9 mouse cellular contexts compared by ENCODE assay signal in genomic region chr1:93825771-93826539, GRCm38 (mm10). TPM values are rescaled to one million over a fixed set of nuclear protein-coding genes. Genes with fewer than 3 reads are reported as not detected.
A peak's percentile ranks its signal among the peaks of the same experiment; 100 is the strongest.
DNase-seq lines count a peak whose midpoint lies in the region; ATAC-seq and TF ChIP-seq lines count a peak whose summit lies in the region.
"Had no signal": no experiment of that assay in that cellular context is flagged by ENCODE, and none has a peak within 500 bp of the region (broad histone marks: within the 10 kb centered on the region; RNA-seq: fewer than 3 reads in every experiment).

No protein-coding gene starts in this region.

- peak overlapping the region; percentile 75 for H3K4me2 ChIP-seq in embryonic facial prominence, embryonic 11.5 days (ENCODE audit: low read depth, low read length)
- peak overlapping the region; percentile 75 for H3K4me2 ChIP-seq in hindbrain, postnatal 0 days (ENCODE audit: low read depth, low read length)

- peak; percentile 4 for ATAC-seq in CD4-positive, CD25-positive, alpha-beta regulatory T cell, adult 4 months
- no peak; the same call in 1 of the 2 replicates for ATAC-seq in embryonic facial prominence, embryonic 11.5 days (replicated peaks; ENCODE audit: insufficient number of reproducible peaks, low FRiP score, low TSS enrichment, low read depth)
- peak; percentile 38 for ATAC-seq in hindbrain, postnatal 0 days

- DNase-seq in heart, adult 2 months, result peak in 1 of 2 experiments; percentile 41
- DNase-seq in heart, postnatal 25 days (ENCODE audit: low spot score), result no peak
- peak; percentile 9 for DNase-seq in embryonic facial prominence, embryonic 11.5 days (ENCODE audit: low spot score)
- peak; percentile 32 for DNase-seq in hindbrain, postnatal 0 days (ENCODE audit: low spot score)
- DNase-seq in midbrain, embryonic 10.5 days (ENCODE audit: low spot score), result peak; percentile 31
- DNase-seq in thymus, postnatal 36 days, result peak; percentile 18 to 21
- no peak for DNase-seq in frontal cortex, postnatal 25 days (ENCODE audit: low spot score in 2 of 2)

- H3K9me3 ChIP-seq in embryonic facial prominence, embryonic 11.5 days (replicated peaks; ENCODE audit: control insufficient read depth, low read length), result no peaks in the 10 kb centered on the region
- H3K9me3 ChIP-seq in hindbrain, postnatal 0 days (ENCODE audit: low read length), result no peaks in the 10 kb centered on the region
- no peaks in the 10 kb centered on the region for H3K9me3 ChIP-seq in midbrain, embryonic 10.5 days (replicated peaks)

- TF ChIP-seq EP300 in heart, adult 2 months (IDR thresholded peaks at IDR 0.05; ENCODE audit: insufficient read depth, low read depth, low read length), result no peak

- no peak for TF ChIP-seq POLR2A in heart, adult 2 months (IDR thresholded peaks at IDR 0.05; ENCODE audit: insufficient read depth, low read depth, low read length)

- TF ChIP-seq CTCF in heart, adult 2 months (IDR thresholded peaks at IDR 0.05), result no peak
- TF ChIP-seq CTCF in hindbrain, postnatal 0 days (IDR thresholded peaks at IDR 0.05; ENCODE audit: low read depth), result no peak; the same call in 1 of the 2 replicates

- peaks cover 3% of the 10 kb centered on the region for H3K4me1 ChIP-seq in heart, adult 2 months (ENCODE audit: control insufficient read depth, insufficient read depth, low read length)
- H3K4me1 ChIP-seq in embryonic facial prominence, embryonic 11.5 days (ENCODE audit: control insufficient read depth, insufficient read depth, low read length), result 0 out of 2 replicates have a peak, but pooled peaks cover 3% of the 10 kb centered on the region
- H3K4me1 ChIP-seq in hindbrain, postnatal 0 days (ENCODE audit: insufficient read depth, low read length), result peaks cover 11% of the 10 kb centered on the region; the same call in 1 of the 2 replicates
- H3K4me1 ChIP-seq in midbrain, embryonic 10.5 days, result peaks cover 20% of the 10 kb centered on the region

- no peaks in the 10 kb centered on the region for H3K36me3 ChIP-seq in heart, adult 2 months (ENCODE audit: control insufficient read depth, insufficient read depth, low read length)
- H3K36me3 ChIP-seq in embryonic facial prominence, embryonic 11.5 days (replicated peaks; ENCODE audit: control insufficient read depth, insufficient read depth, low read depth, low read length), result no peaks in the 10 kb centered on the region
- no peaks in the 10 kb centered on the region; the same call in 1 of the 2 replicates for H3K36me3 ChIP-seq in hindbrain, postnatal 0 days (ENCODE audit: insufficient read depth, low read length)
- H3K36me3 ChIP-seq in midbrain, embryonic 10.5 days, result peaks cover 12% of the 10 kb centered on the region

- H3K27me3 ChIP-seq in heart, adult 2 months (ENCODE audit: control insufficient read depth, insufficient read depth, low read length), result no peaks in the 10 kb centered on the region
- no peaks in the 10 kb centered on the region for H3K27me3 ChIP-seq in embryonic facial prominence, embryonic 11.5 days (ENCODE audit: control insufficient read depth, insufficient read depth, low read length)
- H3K27me3 ChIP-seq in hindbrain, postnatal 0 days (ENCODE audit: insufficient read depth, low read length), result no peaks in the 10 kb centered on the region
- no peaks in the 10 kb centered on the region for H3K27me3 ChIP-seq in midbrain, embryonic 10.5 days (ENCODE audit: low read depth, poor library complexity, severe bottlenecking)
- H3K27me3 ChIP-seq: Patski had no signal

- intact Hi-C loops in heart, adult 2 months (cut with DNase I), result no loop called here
- intact Hi-C loops in heart, postnatal 25 days (cut with DNase I), result no loop called here

- 44% methylated on average over 27 of the region's 27 CpGs for WGBS in heart, adult 2 months
- WGBS in embryonic facial prominence, embryonic 11.5 days, result 45% methylated on average over 27 of the region's 27 CpGs
- WGBS in hindbrain, postnatal 0 days, result 37% methylated on average over 27 of the region's 27 CpGs
- 47% methylated on average over 27 of the region's 27 CpGs for WGBS in midbrain, embryonic 10.5 days

- H3K4me3 ChIP-seq in heart, adult 2 months, result peak overlapping the region; percentile 65
- peak overlapping the region; percentile 53 for H3K4me3 ChIP-seq in embryonic facial prominence, embryonic 11.5 days (ENCODE audit: low read depth, low read length)
- peak overlapping the region; percentile 52 for H3K4me3 ChIP-seq in hindbrain, postnatal 0 days (ENCODE audit: low read length)
- peak overlapping the region; percentile 68 for H3K4me3 ChIP-seq in midbrain, embryonic 10.5 days

- H3K79me2 ChIP-seq in heart, adult 2 months (replicated peaks; ENCODE audit: control insufficient read depth, insufficient read depth, low read length), result no peaks in the 10 kb centered on the region

- H3K27ac ChIP-seq in heart, adult 2 months, result peak overlapping the region; percentile 91
- H3K27ac ChIP-seq in embryonic facial prominence, embryonic 11.5 days (replicated peaks; ENCODE audit: low read depth, low read length), result peak overlapping the region; percentile 78
- peak overlapping the region; percentile 95 for H3K27ac ChIP-seq in hindbrain, postnatal 0 days
- H3K27ac ChIP-seq in midbrain, embryonic 10.5 days (replicated peaks), result peak overlapping the region; percentile 89

- peak overlapping the region; percentile 67 for H3K9ac ChIP-seq in heart, adult 2 months (ENCODE audit: low read depth, low read length)
- peak overlapping the region; percentile 73 for H3K9ac ChIP-seq in embryonic facial prominence, embryonic 11.5 days (replicated peaks; ENCODE audit: low read length)
- H3K9ac ChIP-seq in hindbrain, postnatal 0 days (replicated peaks; ENCODE audit: low read length), result peak overlapping the region; percentile 67

RNA-seq across cellular contexts. Expression of gene D2hgdh, which starts 1.2 kb away (rescaled TPM):
- total RNA-seq in heart, adult 2 months (2021), result 10 to 100 TPM; 32.3 to 35.1 TPM
- polyA plus RNA-seq in heart, adult 2 months (2012; rRNA removed), result 64.1 and 72.6 TPM in 2 replicates
- 10 to 100 TPM; 29.7 to 34.8 TPM for total RNA-seq in heart, postnatal 25 days (2021)
- 10 to 100 TPM; 24.5 to 37.2 TPM for polyA plus RNA-seq in CD4-positive, CD25-positive, alpha-beta regulatory T cell, adult 4 months (2017; shearing (Covaris generic))
- 8.4 and 12.2 TPM in 2 replicates for polyA plus RNA-seq in embryonic facial prominence, embryonic 11.5 days (2014; fragmentation: Nextera tagmentation; extraction: Ambion mirVana)
- total RNA-seq in hindbrain, postnatal 0 days (2014; rRNA removed), result 13.6 and 23.6 TPM in 2 replicates
- 12.0 and 13.0 TPM in 2 replicates for polyA plus RNA-seq in hindbrain, postnatal 0 days (2015; fragmentation: Nextera tagmentation; extraction: Ambion mirVana)
- polyA plus RNA-seq in midbrain, embryonic 10.5 days (2016; fragmentation: Nextera tagmentation; extraction: Ambion mirVana), result 14.8 and 18.9 TPM in 2 replicates

RNA-seq across cellular contexts. Expression of gene Ing5, which starts 22.2 kb away (rescaled TPM):
- total RNA-seq in heart, adult 2 months (2021), result 10 to 100 TPM; 13.0 to 15.1 TPM
- polyA plus RNA-seq in heart, adult 2 months (2012; rRNA removed), result 5.4 and 6.8 TPM in 2 replicates
- 10 to 100 TPM; 10.7 to 12.6 TPM for total RNA-seq in heart, postnatal 25 days (2021)
- polyA plus RNA-seq in CD4-positive, CD25-positive, alpha-beta regulatory T cell, adult 4 months (2017; shearing (Covaris generic)), result 10 to 100 TPM; 25.4 to 36.9 TPM
- polyA plus RNA-seq in embryonic facial prominence, embryonic 11.5 days (2014; fragmentation: Nextera tagmentation; extraction: Ambion mirVana), result 18.1 and 20.6 TPM in 2 replicates
- total RNA-seq in hindbrain, postnatal 0 days (2014; rRNA removed), result 9.4 and 9.9 TPM in 2 replicates
- polyA plus RNA-seq in hindbrain, postnatal 0 days (2015; fragmentation: Nextera tagmentation; extraction: Ambion mirVana), result 7.0 and 7.1 TPM in 2 replicates
- polyA plus RNA-seq in midbrain, embryonic 10.5 days (2016; fragmentation: Nextera tagmentation; extraction: Ambion mirVana), result 24.3 and 25.7 TPM in 2 replicates

RNA-seq across cellular contexts. Expression of gene Dtymk, which starts 24.2 kb away (rescaled TPM):
- total RNA-seq in heart, adult 2 months (2021), result 10 to 100 TPM; 22.2 to 22.4 TPM
- polyA plus RNA-seq in heart, adult 2 months (2012; rRNA removed), result 23.6 and 35.4 TPM in 2 replicates
- total RNA-seq in heart, postnatal 25 days (2021), result 10 to 100 TPM; 23.9 to 24.8 TPM
- 100 to 1,000 TPM; 120 to 147 TPM for polyA plus RNA-seq in CD4-positive, CD25-positive, alpha-beta regulatory T cell, adult 4 months (2017; shearing (Covaris generic))
- polyA plus RNA-seq in embryonic facial prominence, embryonic 11.5 days (2014; fragmentation: Nextera tagmentation; extraction: Ambion mirVana), result 247 and 272 TPM in 2 replicates
- 74.4 and 76.0 TPM in 2 replicates for total RNA-seq in hindbrain, postnatal 0 days (2014; rRNA removed)
- 129 and 136 TPM in 2 replicates for polyA plus RNA-seq in hindbrain, postnatal 0 days (2015; fragmentation: Nextera tagmentation; extraction: Ambion mirVana)
- polyA plus RNA-seq in midbrain, embryonic 10.5 days (2016; fragmentation: Nextera tagmentation; extraction: Ambion mirVana), result 271 and 294 TPM in 2 replicates

RNA-seq across cellular contexts. Expression of gene Gal3st2, which starts 35.2 kb away (rescaled TPM):
- under 1 TPM; 0.65 to 0.93 TPM for total RNA-seq in heart, adult 2 months (2021)
- polyA plus RNA-seq in heart, adult 2 months (2012; rRNA removed), result 0.09 and 1.0 TPM in 2 replicates
- total RNA-seq in heart, postnatal 25 days (2021), result under 1 TPM; 0.70 to 0.84 TPM
- polyA plus RNA-seq in CD4-positive, CD25-positive, alpha-beta regulatory T cell, adult 4 months (2017; shearing (Covaris generic)), result not detected
- not detected in 2 replicates for polyA plus RNA-seq in embryonic facial prominence, embryonic 11.5 days (2014; fragmentation: Nextera tagmentation; extraction: Ambion mirVana)
- not detected in 2 replicates for total RNA-seq in hindbrain, postnatal 0 days (2014; rRNA removed)
- 0.06 TPM in 1 of 2 replicates, not detected in the other for polyA plus RNA-seq in hindbrain, postnatal 0 days (2015; fragmentation: Nextera tagmentation; extraction: Ambion mirVana)
- polyA plus RNA-seq in midbrain, embryonic 10.5 days (2016; fragmentation: Nextera tagmentation; extraction: Ambion mirVana), result not detected in 2 replicates
- polyA plus RNA-seq: Patski had no signal

Comparison
In these comparisons a context has a peak if more than half of its experiments do, and no peak if none do; other contexts are left out.
1. DNase-seq: peak in embryonic facial prominence, embryonic 11.5 days (single experiment), hindbrain, postnatal 0 days (single experiment), midbrain, embryonic 10.5 days (single experiment) and thymus, postnatal 36 days (2 of 2); none in heart, postnatal 25 days (single experiment) and frontal cortex, postnatal 25 days (0 of 2).
2. Peak in every context shown above with its lines, with median percentiles within 50 percentile points of each other: H3K27ac ChIP-seq, H3K4me3 ChIP-seq and H3K9ac ChIP-seq.